Mouse (Mus musculus) bone marrow macrophage, adult 2 months (primary cell): ENCODE measurements around the gene Auh.

Experiments used
- CTCF ChIP-seq: IDR thresholded peaks from 2 replicates; pipeline ENCODE4 v1.5.1; 2012; ENCODE audit warnings: low read depth, mild to moderate bottlenecking, low read length, moderate library complexity
- POLR2A ChIP-seq: IDR thresholded peaks from 2 replicates; pipeline ENCODE4 v1.6.1; 2012; ENCODE audit warnings: mild to moderate bottlenecking, low read depth, low read length, borderline replicate concordance

DNA sequence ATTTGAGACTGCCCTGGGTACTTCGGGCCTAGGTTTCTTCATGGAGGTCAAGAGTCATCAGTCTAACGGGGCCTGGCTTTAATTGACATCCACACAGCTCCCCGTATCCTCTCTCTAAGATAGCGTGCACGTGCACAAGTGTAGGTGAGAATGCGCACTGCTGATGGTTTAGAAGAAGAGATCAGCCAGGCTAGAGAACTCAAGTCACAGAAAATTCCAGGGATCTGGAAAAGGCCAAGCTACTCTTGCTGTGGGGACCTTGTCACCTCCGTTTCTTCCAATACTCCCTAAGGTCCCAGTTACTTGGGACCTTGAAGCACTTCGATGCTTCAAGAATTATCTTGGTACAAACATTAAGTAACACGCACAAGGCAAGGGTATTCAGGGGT is 47.7 kb upstream of the Auh start:
- TF ChIP-seq POLR2A (no peak), CTCF (no peak)
